Mouse (Mus musculus) left cerebral cortex, adult 2 months (tissue): Measurements from ENCODE around the gene Sec22b. TPM values are rescaled to one million over a fixed set of nuclear protein-coding genes. Genes with fewer than 3 reads are reported as not detected.
A peak's percentile ranks its signal among the peaks of the same experiment; 100 is the strongest.

Source experiments
- DNase-seq, 2 experiments: peaks; one replicate each; pipeline ENCODE4 v3.0.0; 2021 to 2022; ENCODE audit warnings: low spot score in 2 of 2, mixed read lengths in 1 of 2; ENCODE audit errors: extremely low spot score in 1 of 2
- H3K27ac ChIP-seq: fragments of 200-600 bp; 2 replicates; pipeline ENCODE4 v1.8.1; 2022
- H3K4me3 ChIP-seq: fragments of 200-600 bp; 2 replicates; pipeline ENCODE4 v1.8.1; 2022
- CTCF ChIP-seq: fragments of 200-600 bp; IDR thresholded peaks from 2 replicates; pipeline ENCODE4 v1.8.1; 2022; ENCODE audit warnings: antibody characterized with exemption, mild to moderate bottlenecking, moderate library complexity
- intact Hi-C: fragments of 180-260 bp; cut with DNase I; formaldehyde crosslinking; loops from one replicate; pipeline ENCODE4 v1.15.1; 2025
- total RNA-seq, 2 experiments: library from RNA; stranded (reverse); gene quantifications; 2 replicates each; pipeline ENCODE4 v1.2.3; 2021

Gene Sec22b
- total RNA-seq, 2 experiments from 2014 or later, result 80.1 to 90.2 TPM

DNA sequence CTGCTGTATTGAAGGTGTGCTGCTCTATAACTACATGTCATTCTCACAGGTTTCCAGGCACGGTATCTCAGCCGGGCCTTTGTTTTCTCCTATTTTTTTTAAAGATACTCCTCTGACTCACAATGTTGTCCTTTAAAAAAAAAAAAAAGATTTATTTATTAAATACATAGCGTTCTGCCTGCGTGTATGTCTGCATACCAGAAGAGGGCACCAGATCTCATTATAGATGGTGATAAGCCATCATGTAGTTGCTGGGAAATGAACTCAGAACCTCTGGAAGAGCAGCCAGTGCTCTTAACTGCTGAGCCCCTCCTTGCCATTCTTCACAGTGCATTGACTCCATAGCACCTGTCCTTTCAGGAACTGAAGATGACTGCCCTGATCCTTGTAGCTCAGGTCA is 14.1 kb downstream of the Sec22b start:
- intact Hi-C loops, result no loop called here
- no peak for DNase-seq
- H3K4me3 ChIP-seq, result no peak overlapping the region
- peak; percentile 52 for TF ChIP-seq CTCF
- no peak overlapping the region for H3K27ac ChIP-seq

DNA sequence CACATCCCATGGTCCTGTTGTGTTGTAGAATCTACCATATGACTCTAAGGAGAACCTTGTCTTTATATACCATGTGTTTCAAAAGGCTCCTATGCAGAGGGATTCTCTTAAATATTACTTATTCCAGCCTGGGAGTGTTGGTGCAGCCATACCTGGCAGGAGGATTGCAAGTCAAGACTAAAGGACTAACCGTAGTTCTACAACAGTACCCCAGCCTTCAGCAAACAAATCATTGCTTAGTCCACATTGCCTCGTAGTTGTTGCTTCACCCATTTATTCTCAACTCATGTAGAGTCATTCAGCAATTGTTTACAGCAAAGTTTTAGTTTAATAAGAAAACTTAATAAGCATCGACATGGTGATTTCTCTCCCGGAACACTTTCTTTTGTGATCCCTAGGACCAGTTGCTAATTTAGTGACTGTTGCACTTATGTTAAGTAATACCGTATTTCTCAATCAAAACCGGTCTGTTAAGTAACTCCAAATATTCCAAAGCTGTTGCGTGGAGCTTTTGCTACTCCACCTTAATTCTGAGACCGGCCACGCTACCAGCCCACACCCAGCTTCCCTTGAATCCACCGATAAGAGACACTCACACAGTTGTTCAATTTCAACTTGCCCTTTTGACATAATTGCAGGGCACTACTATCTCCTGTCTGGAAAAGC is 18.0 kb downstream of the Sec22b start:
- DNase-seq, result no peak
- H3K4me3 ChIP-seq, result no peak overlapping the region
- no peak overlapping the region for H3K27ac ChIP-seq
- intact Hi-C loops, result no loop called here
- TF ChIP-seq CTCF, result no peak

DNA sequence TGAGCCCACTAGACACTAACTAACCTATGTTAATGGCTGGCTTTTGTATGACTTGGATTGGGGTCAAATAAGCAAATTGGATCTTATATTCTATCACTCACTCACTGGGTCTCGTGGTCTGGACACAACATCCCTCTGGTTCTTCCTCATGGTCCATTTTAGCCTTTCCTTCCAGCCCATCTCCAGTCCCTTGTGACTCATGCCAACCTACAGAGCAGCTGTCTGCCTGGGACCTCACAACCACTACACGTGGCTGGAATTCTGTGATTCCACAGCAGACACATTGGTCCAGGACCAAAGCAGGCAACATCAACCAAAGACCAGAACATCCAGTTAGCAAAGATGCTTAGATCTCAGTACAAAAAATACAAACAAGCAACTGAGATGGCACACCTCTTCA is 24.3 kb downstream of the Sec22b start:
- peak in 1 of 2 experiments; percentile 32 for DNase-seq
- Histone ChIP-seq H3K27ac (no peak overlapping the region), H3K4me3 (no peak overlapping the region)
- no peak for TF ChIP-seq CTCF
- intact Hi-C loops, result loop anchor here (5.0 kb wide), 2 partner anchors 182 to 387 kb away; no protein-coding TSS in a partner anchor

DNA sequence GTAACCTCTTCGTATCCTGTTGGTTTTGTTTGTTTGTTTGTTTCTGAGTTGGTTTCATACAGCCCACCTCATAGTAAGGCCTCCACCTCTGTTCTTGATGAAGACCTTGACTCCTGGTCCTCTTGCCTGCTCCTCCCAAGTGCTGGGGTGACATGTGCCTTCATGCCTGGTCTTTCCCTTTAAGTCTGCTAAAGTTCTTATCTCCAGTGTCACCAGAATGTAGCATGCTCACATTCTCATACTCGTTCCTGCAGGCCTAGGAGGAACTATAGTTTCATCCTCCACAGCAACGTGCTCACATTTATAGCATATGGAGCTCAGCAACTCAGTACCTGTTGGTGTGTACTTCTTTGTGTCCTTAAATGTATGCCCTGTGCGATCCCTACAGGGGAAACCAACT is 26.3 kb downstream of the Sec22b start:
- no peak for TF ChIP-seq CTCF
- Histone ChIP-seq H3K27ac (no peak overlapping the region), H3K4me3 (no peak overlapping the region)
- no peak for DNase-seq
- intact Hi-C loops, result loop anchor here (5.0 kb wide), 2 partner anchors 180 to 385 kb away; no protein-coding TSS in a partner anchor

DNA sequence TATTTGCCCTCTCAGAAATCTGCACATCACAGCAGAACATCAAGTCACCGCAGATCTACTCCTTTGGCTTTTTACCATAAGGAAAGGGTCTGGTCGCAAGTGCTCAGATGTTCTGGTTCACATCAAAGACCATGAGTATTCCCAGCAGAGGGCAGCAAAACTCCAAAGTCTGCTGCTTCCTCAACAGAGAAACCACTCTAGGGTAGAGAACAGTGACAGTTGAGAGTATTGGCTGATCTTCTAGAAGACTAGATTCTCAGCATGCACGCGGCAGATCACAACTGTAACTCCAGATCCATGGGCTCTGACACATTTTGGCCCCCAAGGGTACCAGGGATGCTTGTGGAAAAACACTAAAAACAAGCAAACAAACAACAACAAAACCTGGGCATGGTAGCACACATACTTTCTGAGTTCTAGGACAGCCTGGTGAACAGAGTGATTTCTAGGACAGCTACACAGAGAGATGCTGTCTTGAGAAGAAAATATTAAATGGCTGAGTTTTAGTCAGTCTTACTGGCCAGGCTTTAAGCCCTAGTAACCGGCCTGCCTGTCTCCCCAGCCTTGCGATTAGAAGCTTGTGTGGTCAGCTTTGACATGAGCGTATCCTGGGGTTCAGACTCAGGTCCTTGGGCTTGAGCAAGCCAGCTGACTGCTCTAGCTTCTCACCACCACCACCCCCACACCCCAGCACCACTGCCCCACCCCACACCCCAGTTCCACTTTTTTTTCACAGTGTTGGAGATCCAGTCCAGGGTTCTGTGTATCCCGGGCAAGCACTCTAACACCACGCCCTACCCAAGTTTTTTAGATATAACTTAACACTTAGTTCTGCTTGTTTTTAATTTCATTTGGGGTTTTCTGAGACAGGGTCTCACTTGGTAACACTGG is 28.2 kb downstream of the Sec22b start:
- Histone ChIP-seq H3K4me3 (no peak overlapping the region), H3K27ac (no peak overlapping the region)
- peak; percentile 71 to 80 for DNase-seq
- intact Hi-C loops, result loop anchor here (1.0 to 5.0 kb wide), 3 partner anchors 178 to 383 kb away; no protein-coding TSS in a partner anchor
- TF ChIP-seq CTCF, result peak; percentile 68

DNA sequence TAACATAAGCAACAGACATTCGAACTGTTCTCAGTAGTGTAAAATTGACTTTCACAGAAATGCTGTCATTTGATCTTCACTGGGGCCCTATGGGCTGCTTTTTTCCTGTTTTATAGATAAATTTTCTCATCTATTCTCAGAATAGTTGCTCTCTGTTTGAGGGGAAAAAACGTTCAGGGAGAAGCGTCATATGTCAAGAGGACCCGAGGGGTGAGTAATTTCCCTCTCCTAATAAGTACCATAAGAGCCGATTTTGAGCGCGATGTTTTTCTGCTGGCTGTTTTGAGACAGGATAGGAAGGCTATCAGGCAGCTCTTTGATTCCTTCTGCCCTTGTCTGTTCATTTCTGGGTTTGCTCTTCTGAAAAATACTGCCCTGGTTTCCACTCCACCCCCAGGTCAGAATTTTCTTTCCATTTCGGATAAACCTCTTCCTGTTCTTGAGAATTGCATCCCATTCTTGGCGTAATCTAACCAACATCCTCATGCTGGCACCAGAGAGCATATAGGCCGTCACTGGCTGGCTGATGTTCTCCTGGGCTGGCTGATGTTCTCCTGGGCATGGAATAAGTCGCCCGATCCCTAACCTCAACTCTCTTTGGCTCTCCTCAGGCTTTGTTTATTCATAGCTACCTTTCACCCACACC is 29.3 kb downstream of the Sec22b start:
- intact Hi-C loops, result no loop called here

DNA sequence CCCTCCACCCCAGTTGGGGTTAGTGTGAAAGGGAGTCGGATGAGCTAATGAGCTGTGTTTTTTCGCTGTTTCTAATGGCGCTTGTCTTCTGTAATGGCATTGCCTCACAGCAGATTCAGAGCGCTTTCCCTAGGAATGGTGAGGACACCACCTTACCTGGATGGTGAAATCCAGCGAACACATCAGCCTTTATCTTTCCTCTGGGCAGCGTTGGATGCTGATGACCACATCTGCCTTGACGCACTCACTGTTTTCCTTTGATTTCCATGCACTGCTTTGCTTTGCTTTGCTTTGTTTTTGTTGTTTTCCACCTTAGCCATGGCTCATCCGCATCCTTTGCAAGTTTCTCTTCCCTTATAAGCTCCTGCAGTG is 29.8 kb downstream of the Sec22b start:
- Histone ChIP-seq H3K4me3 (no peak overlapping the region), H3K27ac (0 out of 2 replicates have a peak overlapping the region, but pooled peaks have one; percentile 6)
- DNase-seq, result no peak
- intact Hi-C loops, result no loop called here
- TF ChIP-seq CTCF, result no peak

More for the DNA sequence above, 29.3 kb downstream of the Sec22b start:
- TF ChIP-seq CTCF, result no peak; the same call in none of the 2 replicates
- H3K4me3 ChIP-seq, result no peak overlapping the region
- no peak for DNase-seq
- H3K27ac ChIP-seq, result no peak overlapping the region

DNA sequence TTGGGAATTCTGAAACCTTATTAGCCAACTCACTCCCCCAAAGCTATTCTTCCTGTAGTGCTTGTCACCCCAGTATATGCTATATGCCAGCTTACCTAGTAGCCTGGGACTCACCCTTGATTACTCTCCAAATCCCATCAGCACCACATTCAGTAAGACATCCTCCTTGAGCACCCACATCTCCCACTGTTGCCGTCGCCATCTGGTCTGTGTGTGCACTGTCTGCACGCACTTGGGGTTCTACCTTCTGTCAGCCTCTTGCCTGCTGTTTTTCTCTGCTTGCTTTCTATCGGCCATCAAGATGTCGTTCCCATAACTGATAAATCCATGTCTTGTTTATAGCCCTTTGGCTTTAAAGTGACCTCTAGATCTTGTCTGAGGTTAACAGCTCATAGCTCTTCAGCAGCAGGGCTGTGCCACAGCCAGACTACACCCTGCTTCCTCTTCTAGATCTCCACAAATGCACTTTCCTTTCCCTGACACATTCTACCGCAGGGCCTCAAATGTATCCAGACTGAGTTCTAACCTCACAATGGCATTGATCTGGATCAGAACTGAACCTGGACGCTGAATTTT is 30.4 kb downstream of the Sec22b start:
- Histone ChIP-seq H3K27ac (0 out of 2 replicates have a peak overlapping the region, but pooled peaks have one; percentile 6), H3K4me3 (no peak overlapping the region)
- TF ChIP-seq CTCF, result no peak
- peak; percentile 31 to 49 for DNase-seq
- intact Hi-C loops, result no loop called here

DNA sequence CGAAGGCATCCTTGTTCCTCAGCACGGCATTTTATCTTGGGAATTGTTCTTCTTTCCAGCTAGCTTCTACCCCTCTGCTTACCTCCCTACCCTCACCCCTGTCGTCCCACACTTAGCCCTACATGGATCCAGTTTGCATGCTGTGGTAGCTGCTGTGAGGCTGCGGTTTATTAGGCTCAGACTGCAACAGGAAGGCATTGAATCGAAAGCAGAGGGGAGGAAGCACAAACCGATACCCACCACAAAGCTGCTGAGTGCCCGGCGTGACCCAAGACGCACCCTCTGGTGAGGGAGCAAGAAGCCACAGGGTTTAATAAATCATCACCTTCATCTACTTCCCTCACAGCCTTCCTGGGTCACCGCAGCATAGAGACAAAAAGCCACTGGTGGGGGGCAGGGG is 31.1 kb downstream of the Sec22b start:
- intact Hi-C loops, result no loop called here
- no peak for TF ChIP-seq CTCF
- Histone ChIP-seq H3K4me3 (no peak overlapping the region), H3K27ac (no peak overlapping the region)
- DNase-seq, result no peak

DNA sequence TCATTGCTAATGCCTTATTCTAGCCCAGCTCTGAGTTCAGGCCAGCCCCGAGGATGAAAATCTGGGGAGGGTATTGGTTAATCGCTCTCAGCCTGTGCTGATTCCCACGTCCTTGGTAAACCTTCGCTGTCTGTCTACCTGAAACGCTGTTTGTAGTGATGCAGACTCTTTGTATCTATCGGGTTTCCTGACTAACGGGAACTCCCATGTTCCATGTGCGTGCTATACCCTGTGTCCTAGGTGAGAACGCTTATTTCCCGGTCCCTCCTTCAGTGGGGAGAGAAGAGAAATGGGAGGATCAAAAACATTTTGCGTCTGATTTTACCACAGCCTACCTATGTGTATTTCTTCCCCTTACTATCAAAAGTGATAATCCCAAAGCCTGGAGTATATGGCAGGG is 31.8 kb downstream of the Sec22b start:
- no peak for TF ChIP-seq CTCF
- no peak for DNase-seq
- intact Hi-C loops, result no loop called here
- Histone ChIP-seq H3K4me3 (no peak overlapping the region), H3K27ac (no peak overlapping the region)

DNA sequence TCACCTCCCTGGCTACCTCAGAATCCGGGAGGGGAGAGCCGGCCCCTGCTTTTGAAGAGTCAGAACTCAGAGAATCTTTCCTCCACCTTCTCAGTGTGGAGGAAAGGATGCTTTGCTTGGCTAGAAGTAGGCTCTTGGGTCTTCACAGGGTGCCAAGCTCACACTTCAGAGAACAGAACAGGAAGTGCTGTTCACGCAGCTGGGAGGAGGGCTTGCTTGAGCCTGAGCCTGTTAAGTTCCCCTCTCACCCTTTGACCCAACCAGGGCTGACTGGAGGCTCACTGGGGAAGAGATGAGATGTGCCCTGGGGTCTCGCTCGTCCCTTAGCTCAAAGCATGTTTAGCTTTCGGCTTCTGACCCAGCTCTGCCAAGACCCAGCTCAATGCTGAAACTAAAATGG is 32.3 kb downstream of the Sec22b start:
- no peak for DNase-seq
- intact Hi-C loops, result no loop called here
- TF ChIP-seq CTCF, result no peak
- Histone ChIP-seq H3K4me3 (no peak overlapping the region), H3K27ac (no peak overlapping the region)

DNA sequence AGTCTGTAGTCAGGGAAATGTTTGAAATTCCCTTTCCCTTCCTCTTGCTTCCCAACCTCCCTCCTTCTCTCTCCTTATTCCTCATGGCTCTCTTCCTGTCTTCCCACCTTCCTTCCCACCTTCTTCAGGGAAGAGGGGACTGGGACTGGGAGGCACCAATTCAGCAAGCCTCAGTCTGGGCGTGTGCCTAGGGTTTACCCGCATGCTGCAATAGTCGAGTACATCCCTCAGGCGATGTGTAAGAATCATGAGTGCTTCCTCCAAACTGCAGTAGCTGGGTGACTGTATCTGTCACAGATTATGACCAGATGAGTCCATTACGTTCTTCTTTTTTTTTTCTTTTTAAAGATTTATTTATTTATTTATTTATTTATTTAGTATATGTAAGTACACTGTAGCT is 32.8 kb downstream of the Sec22b start:
- DNase-seq, result no peak
- Histone ChIP-seq H3K27ac (no peak overlapping the region), H3K4me3 (no peak overlapping the region)
- no peak for TF ChIP-seq CTCF
- intact Hi-C loops, result no loop called here
